Mouse (Mus musculus): ENCODE results near the gene Nxnl2.

DNA sequence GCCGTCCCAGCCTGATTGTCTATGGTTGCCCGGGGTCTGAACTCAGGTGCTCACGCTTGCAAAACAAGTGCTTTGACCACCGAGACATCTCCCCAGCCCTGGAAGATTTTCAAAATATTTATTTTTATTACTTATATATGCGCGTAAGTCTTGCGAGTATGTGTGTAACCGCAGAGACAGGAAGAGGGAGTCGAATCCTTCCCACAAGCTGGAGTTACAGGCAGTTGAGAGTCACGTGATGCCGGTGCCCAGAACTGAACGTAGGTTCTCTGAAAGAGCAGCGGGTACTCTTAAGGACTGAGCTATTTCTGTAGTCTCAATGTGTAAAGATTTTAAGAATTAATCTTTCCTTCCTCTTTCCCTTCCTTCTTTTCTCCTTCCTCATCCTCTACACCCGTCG lies 23.1 kb downstream of the Nxnl2 start:
- no peak for TF ChIP-seq POLR2A (IDR thresholded peaks at IDR 0.05; ENCODE audit: insufficient read depth, low read depth, low read length)
- TF ChIP-seq CTCF (IDR thresholded peaks at IDR 0.05) = no peak
